Mouse (Mus musculus) C2C12 (cell line): ENCODE data around the gene Bmp8b. TPM values are rescaled to one million over a fixed set of nuclear protein-coding genes. Genes with fewer than 3 reads are reported as not detected.

ENCODE experiments used
- H3K27me3 ChIP-seq: one replicate; pipeline ENCODE4 v1.6.1; 2011; ENCODE audit not compliant: control insufficient read depth, insufficient read depth, insufficient read length
- H3K36me3 ChIP-seq: one replicate; pipeline ENCODE4 v1.6.1; 2011; ENCODE audit not compliant: control insufficient read depth, insufficient read depth
- H3K4me3 ChIP-seq: one replicate; pipeline ENCODE4 v1.5.1; 2011; ENCODE audit warnings: mild to moderate bottlenecking, control low read depth; ENCODE audit not compliant: poor library complexity, insufficient read depth, severe bottlenecking
- H3K79me2 ChIP-seq: one replicate; pipeline ENCODE4 v1.6.1; 2011; ENCODE audit not compliant: control insufficient read depth, insufficient read depth
- H3K79me3 ChIP-seq: one replicate; pipeline ENCODE4 v1.6.1; 2011; ENCODE audit warnings: low read depth, control low read depth
- H3ac ChIP-seq: one replicate; pipeline ENCODE3; 2011; ENCODE audit warnings: low read depth; ENCODE audit not compliant: control insufficient read depth, insufficient read length
- CEBPB ChIP-seq: IDR thresholded peaks from one replicate; pipeline ENCODE4 v1.6.1; 2011; ENCODE audit warnings: low read depth, mild to moderate bottlenecking, control low read depth, moderate library complexity
- CTCF ChIP-seq: IDR thresholded peaks from one replicate; pipeline ENCODE4 v1.5.1; 2011; ENCODE audit not compliant: control insufficient read depth, insufficient read depth, insufficient read length
- FOSL1 ChIP-seq: IDR thresholded peaks from one replicate; pipeline ENCODE4 v1.8.0; 2011; ENCODE audit warnings: mild to moderate bottlenecking, low read length; ENCODE audit not compliant: poor library complexity, insufficient read depth, severe bottlenecking
- MAX ChIP-seq: IDR thresholded peaks from one replicate; pipeline ENCODE4 v1.6.1; 2011; ENCODE audit warnings: mild to moderate bottlenecking, control low read depth
- MYOD1 ChIP-seq: IDR thresholded peaks from one replicate; pipeline ENCODE4 v1.6.1; 2011; ENCODE audit warnings: low read depth; ENCODE audit not compliant: control insufficient read depth, insufficient read length
- MYOG ChIP-seq: IDR thresholded peaks from one replicate; pipeline ENCODE4 v1.6.1; 2011; ENCODE audit not compliant: control insufficient read depth, insufficient read length; ENCODE audit errors: extremely low read depth
- USF1 ChIP-seq: IDR thresholded peaks from one replicate; pipeline ENCODE4 v1.6.1; 2011; ENCODE audit warnings: low read depth, mild to moderate bottlenecking, control low read depth, moderate library complexity
- long read RNA-seq, 2 experiments: library from polyadenylated mRNA; unstranded; transcript quantifications; one replicate each; pipeline ENCODE4 v2.0.0; 2019 to 2020
- polyA plus RNA-seq: library from polyadenylated mRNA; unstranded; fragments of >200 nt; fragmentation: generic; extraction: Trizol; gene quantifications from one replicate; pipeline ENCODE4 v1.2.1, GENCODE M21; 2012; ENCODE audit warnings: missing spikeins

Bmp8b gene
- polyA plus RNA-seq, result not detected
- long read RNA-seq, experiment 1, result 0 reads
- long read RNA-seq, experiment 2, result 0 reads

DNA sequence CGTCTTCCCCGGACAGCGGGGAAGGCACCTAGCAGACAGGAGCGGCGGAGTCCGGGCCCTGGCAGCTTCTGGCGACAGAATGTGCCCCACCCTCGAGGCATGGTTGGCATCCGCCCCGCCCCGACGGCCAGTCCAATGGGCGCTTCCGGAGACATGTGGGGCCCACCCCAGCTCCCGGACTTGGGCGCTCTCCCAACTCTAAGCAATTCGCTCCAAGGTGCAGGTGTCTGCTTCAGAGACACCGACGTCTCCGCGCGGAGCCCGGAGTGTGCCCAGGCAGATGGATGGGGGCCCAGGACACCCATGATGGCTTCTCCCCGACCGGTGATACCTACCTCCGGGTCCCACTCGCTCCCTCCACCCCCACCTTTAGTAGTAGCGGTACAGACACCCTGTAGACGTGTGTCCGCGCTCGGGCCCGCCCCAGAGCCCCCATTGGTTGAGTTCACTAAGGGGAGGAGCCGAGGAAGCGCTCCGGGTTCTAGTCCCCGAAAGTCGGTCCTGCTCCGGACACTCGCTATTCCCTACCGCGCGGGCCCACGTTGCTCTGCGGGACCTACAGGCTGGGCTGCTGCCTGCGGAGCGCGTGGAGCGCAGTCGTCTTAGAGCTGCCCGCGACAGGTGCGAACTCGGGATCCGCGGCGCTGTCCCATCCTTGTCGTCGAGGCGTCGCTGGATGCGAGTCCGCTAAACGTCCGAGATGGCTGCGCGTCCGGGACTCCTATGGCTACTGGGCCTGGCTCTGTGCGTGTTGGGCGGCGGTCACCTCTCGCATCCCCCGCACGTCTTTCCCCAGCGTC lies at the start of gene Bmp8b:
Gene Bmp8b (plus strand): TSS at position 515 of the 800 bp plus-strand sequence.
- Histone ChIP-seq H3K79me2 (no peaks in the 10 kb centered on the region), H3K36me3 (no peaks in the 10 kb centered on the region), H3ac (no peak within 1 kb of the TSS), H3K4me3 (no peak within 1 kb of the TSS), H3K27me3 (peaks cover 4% of the 10 kb centered on the region), H3K79me3 (no peaks in the 10 kb centered on the region)
- no peak for TF ChIP-seq CTCF

DNA sequence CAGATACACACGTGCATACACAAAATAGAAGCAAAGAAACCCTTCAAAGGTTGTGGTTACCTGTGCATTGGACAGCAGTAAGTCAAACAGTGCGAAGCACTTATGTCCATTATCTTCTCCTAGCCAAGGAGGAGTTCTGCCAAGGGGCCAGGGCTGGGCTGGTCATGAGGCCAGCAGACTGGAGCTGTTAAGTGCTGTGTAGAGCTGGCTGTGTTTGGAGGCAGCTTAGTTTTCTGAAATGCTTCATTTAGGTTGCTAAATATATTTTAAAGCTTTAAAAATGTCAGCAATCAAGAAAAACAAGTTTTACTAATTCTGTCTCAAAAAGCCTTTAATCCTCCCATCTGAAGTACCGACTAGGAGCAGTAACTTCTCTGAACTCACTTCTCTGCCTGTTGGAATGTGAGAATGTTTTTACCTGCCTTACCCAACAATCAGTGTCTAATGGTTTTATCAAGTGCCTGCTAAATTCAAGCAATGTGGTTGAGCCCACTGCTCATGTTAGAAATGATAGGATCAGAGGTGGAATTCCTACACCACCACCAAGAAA lies 48.3 kb upstream of the Bmp8b start:
- no peaks in the 10 kb centered on the region for H3K79me2 ChIP-seq
- TF ChIP-seq USF1, result no peak
- no peak for TF ChIP-seq MAX
- no peak for TF ChIP-seq FOSL1
- no peak for TF ChIP-seq CTCF
- TF ChIP-seq MYOG, result no peak
- TF ChIP-seq MYOD1, result no peak
- TF ChIP-seq CEBPB, result no peak

DNA sequence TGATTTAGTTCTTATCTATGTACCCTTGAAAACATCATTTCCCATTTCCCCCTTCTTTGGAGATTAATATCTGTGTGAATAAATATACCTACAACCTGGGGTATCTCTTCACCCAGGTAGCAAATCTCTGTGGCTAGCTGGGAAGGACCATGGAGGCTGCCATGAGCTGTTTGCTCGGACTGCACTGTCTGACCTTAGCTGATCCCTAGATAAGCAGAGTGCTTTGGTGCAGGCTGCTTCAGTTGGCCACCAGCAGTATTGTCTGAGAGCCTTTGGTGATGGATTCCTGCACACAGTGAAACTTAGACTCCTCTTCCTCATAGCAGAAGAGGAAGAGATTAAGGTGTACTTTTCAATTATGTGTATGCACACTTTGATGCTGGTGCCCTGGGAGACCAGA lies 47.0 kb upstream of the Bmp8b start:
- Histone ChIP-seq H3ac (no peak overlapping the region), H3K36me3 (peaks cover 42% of the 10 kb centered on the region), H3K79me2 (no peaks in the 10 kb centered on the region), H3K79me3 (no peaks in the 10 kb centered on the region), H3K27me3 (no peaks in the 10 kb centered on the region), H3K4me3 (no peak overlapping the region)
- TF ChIP-seq CEBPB (no peak), MYOD1 (no peak), MAX (no peak), FOSL1 (no peak), USF1 (no peak), MYOG (no peak), CTCF (no peak)

More for the DNA sequence above, 48.3 kb upstream of the Bmp8b start:
- H3K27me3 ChIP-seq, result no peaks in the 10 kb centered on the region
- H3K4me3 ChIP-seq, result no peak overlapping the region
- H3ac ChIP-seq, result no peak overlapping the region
- no peaks in the 10 kb centered on the region for H3K79me3 ChIP-seq
- H3K36me3 ChIP-seq, result peaks cover 52% of the 10 kb centered on the region

DNA sequence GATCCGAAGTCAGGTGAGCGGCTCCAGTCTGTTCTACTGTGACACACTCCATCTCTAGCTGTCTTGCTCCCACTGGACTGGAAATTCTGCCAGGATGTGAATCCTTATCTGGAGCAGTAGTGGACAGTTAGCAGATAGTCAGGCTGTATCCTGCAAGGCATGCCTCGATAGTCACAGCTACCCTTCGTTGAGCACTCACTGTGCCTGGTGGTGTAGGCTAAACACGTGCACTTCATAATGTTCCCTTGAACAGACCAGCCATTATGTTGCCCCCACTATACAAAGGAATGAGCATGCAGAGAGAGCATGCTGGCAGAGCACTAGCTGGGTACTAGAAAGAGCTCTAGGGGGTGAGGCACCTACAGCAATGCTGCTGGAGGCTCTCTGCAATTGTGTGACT lies 43.2 kb upstream of the Bmp8b start:
- Histone ChIP-seq H3ac (no peak overlapping the region), H3K27me3 (no peaks in the 10 kb centered on the region), H3K4me3 (no peak overlapping the region), H3K79me2 (no peaks in the 10 kb centered on the region), H3K36me3 (peaks cover 5% of the 10 kb centered on the region), H3K79me3 (no peaks in the 10 kb centered on the region)
- TF ChIP-seq CTCF (no peak), MYOD1 (no peak), FOSL1 (no peak), CEBPB (no peak), MYOG (no peak), USF1 (no peak), MAX (no peak)

DNA sequence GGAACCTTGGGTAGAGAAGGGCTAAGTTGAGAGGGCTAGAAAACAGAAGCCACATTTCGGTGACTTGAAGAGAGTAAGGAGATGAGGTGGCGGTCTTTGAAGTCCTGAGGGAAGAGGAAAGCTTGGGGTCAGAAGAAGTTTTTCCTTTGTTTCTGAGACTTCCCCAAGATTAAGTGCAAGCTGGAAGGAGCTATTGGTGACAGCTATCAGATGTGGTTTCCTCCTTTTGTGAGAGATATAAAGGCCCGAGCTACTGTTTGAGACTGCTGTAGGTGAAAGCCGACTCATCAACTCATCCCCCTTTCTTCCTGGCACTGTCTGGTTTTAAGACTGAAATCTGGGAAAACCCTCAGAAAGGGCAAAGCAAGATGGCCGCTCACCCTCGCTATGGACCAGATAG lies 36.3 kb upstream of the Bmp8b start:
- no peaks in the 10 kb centered on the region for H3K79me2 ChIP-seq
- no peaks in the 10 kb centered on the region for H3K79me3 ChIP-seq
- no peaks in the 10 kb centered on the region for H3K36me3 ChIP-seq
- peaks cover 8% of the 10 kb centered on the region for H3K27me3 ChIP-seq
- H3K4me3 ChIP-seq, result no peak overlapping the region
- no peak overlapping the region for H3ac ChIP-seq
- TF ChIP-seq MYOD1, result no peak
- no peak for TF ChIP-seq MAX
- no peak for TF ChIP-seq USF1
- TF ChIP-seq FOSL1, result no peak
- no peak for TF ChIP-seq MYOG

DNA sequence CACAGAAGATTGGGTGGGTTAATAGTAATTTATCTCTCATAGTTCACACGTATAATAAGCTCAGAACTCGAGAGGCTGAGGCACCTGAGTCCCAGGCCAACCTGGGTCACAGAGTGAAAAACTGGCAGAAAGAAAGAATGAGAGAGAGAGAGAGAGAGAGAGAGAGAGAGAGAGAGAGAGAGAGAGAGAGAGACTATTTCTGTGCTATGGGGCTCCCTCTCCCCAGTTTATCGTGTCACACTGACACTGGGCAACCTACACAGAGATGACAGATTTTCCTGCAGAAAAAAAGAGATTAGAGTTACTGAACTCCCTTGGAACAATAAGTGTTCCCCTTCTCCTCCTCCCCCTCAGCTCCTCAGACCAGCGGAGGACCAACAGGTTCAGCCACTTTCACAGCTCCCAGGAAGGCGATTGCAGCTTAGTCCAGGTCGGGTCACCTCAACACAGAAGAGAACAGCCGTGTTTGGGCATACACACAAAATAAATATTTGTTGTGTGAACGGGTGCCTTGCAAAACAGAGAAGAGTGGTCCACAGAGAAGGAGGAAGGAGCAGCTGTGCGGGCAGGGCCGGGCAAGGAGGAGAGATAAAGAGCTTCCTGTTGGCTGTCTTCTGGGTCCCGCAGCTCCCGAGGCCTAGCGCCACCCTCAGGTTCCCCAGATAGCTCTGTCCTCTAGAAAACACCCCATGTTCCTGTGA lies 33.5 kb upstream of the Bmp8b start:
- H3K4me3 ChIP-seq, result no peak overlapping the region
- H3K79me3 ChIP-seq, result no peaks in the 10 kb centered on the region
- no peaks in the 10 kb centered on the region for H3K36me3 ChIP-seq
- H3K27me3 ChIP-seq, result peaks cover 14% of the 10 kb centered on the region
- no peak overlapping the region for H3ac ChIP-seq
- no peak for TF ChIP-seq MAX
- TF ChIP-seq FOSL1, result no peak
- no peak for TF ChIP-seq CEBPB
- TF ChIP-seq CTCF, result peak; percentile 27
- no peaks in the 10 kb centered on the region for H3K79me2 ChIP-seq
